Mouse (Mus musculus): ENCODE results near the gene Fndc3a. TPM values are rescaled to one million over a fixed set of nuclear protein-coding genes. Genes with fewer than 3 reads are reported as not detected.

Gene Fndc3a
- polyA plus RNA-seq, 1 experiment from 2014 or later: 38.0 TPM

DNA sequence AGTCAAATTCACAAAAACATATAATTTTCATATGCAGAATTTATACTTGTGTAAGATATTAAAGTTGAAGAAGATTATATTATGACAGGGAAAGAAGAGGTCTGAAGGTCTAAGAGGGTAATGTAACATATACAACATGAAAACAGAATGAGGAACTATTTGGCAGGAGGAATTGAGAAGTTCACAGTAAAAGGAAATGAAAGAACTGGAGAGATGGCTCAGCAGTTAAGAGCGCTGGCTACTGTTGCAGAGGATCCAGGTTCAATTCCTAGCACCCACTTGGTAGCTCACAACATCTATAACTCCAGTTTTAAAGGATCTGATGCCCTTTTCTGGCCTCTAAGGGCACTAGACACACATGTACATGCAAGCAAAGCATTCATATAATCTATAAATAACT lies 65.2 kb downstream of the Fndc3a start:
- no peak overlapping the region for H3K4me3 ChIP-seq
- DNase-seq (ENCODE audit: low spot score): no peak
- no peaks in the 10 kb centered on the region for H3K27me3 ChIP-seq (ENCODE audit: low read depth, poor library complexity, severe bottlenecking)
- no peak overlapping the region for H3K27ac ChIP-seq (replicated peaks)
- no peaks in the 10 kb centered on the region for H3K9me3 ChIP-seq (replicated peaks)
- H3K36me3 ChIP-seq: peaks cover 6% of the 10 kb centered on the region; the same call in 1 of the 2 replicates
- no peaks in the 10 kb centered on the region for H3K4me1 ChIP-seq
- WGBS: 93% methylated on average over 1 of the region's 1 CpGs

GRCm38 (mm10) chr14:72638507-72638906 lies 71.3 kb downstream of the Fndc3a start:
- DNase-seq (ENCODE audit: low spot score): no peak
- Histone ChIP-seq H3K27ac (replicated peaks) (no peak overlapping the region), H3K4me1 (no peaks in the 10 kb centered on the region), H3K9me3 (replicated peaks) (no peaks in the 10 kb centered on the region), H3K27me3 (ENCODE audit: low read depth, poor library complexity, severe bottlenecking) (no peaks in the 10 kb centered on the region), H3K4me3 (no peak overlapping the region), H3K36me3 (peaks cover 6% of the 10 kb centered on the region; the same call in 1 of the 2 replicates)
- WGBS: 93% methylated on average over 6 of the region's 6 CpGs

DNA sequence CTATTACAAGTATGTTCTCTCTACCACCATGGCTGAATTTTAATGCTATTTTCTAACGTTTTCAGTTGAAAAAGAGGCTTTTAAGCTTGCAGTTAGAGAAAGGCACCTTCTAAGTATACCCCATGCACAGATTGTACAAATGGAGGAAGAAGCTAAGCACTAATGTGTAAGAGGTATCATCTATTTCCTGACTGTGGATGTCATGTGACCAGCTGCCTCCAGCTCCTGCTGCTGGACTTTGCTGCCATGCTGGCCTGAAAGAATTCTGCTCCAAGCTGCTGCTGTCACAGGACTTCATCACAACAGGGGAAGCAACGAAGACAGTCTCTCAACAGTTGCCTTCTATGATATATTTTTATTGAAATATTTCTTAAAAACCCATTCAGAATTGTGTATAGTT lies 76.2 kb downstream of the Fndc3a start:
- no peak overlapping the region for H3K4me3 ChIP-seq
- WGBS: 86% methylated on average over 2 of the region's 2 CpGs
- H3K9me3 ChIP-seq (replicated peaks): no peaks in the 10 kb centered on the region
- H3K36me3 ChIP-seq: no peaks in the 10 kb centered on the region
- H3K27ac ChIP-seq (replicated peaks): no peak overlapping the region
- no peaks in the 10 kb centered on the region for H3K4me1 ChIP-seq
- DNase-seq (ENCODE audit: low spot score): no peak
- no peaks in the 10 kb centered on the region for H3K27me3 ChIP-seq (ENCODE audit: low read depth, poor library complexity, severe bottlenecking)

- no peaks in the 10 kb centered on the region for H3K36me3 ChIP-seq
- no peaks in the 10 kb centered on the region for H3K9me3 ChIP-seq (replicated peaks)
- H3K27me3 ChIP-seq (ENCODE audit: low read depth, poor library complexity, severe bottlenecking): no peaks in the 10 kb centered on the region
- no peak overlapping the region for H3K27ac ChIP-seq (replicated peaks)
- no peak overlapping the region for H3K4me3 ChIP-seq
- no peaks in the 10 kb centered on the region for H3K4me1 ChIP-seq
- DNase-seq (ENCODE audit: low spot score): no peak
Observed at GRCm38 (mm10) chr14:72625411-72625810, 84.4 kb downstream of the Fndc3a start.

- no peak for DNase-seq (ENCODE audit: low spot score)
- H3K36me3 ChIP-seq: no peaks in the 10 kb centered on the region
- H3K9me3 ChIP-seq (replicated peaks): no peaks in the 10 kb centered on the region
- H3K27me3 ChIP-seq (ENCODE audit: low read depth, poor library complexity, severe bottlenecking): no peaks in the 10 kb centered on the region
- no peak overlapping the region for H3K4me3 ChIP-seq
- H3K27ac ChIP-seq (replicated peaks): no peak overlapping the region
- 87% methylated on average over 3 of the region's 3 CpGs for WGBS
- H3K4me1 ChIP-seq: peaks cover 18% of the 10 kb centered on the region
Observed at GRCm38 (mm10) chr14:72604077-72604476, 105.7 kb downstream of the Fndc3a start.

- 5% methylated on average over 8 of the region's 8 CpGs for WGBS
- peaks cover 18% of the 10 kb centered on the region for H3K4me1 ChIP-seq
- peak overlapping the region; percentile 63 for H3K4me3 ChIP-seq
- no peaks in the 10 kb centered on the region for H3K27me3 ChIP-seq (ENCODE audit: low read depth, poor library complexity, severe bottlenecking)
- H3K27ac ChIP-seq (replicated peaks): peak overlapping the region; percentile 89
- H3K9me3 ChIP-seq (replicated peaks): no peaks in the 10 kb centered on the region
- no peak for DNase-seq (ENCODE audit: low spot score)
- H3K36me3 ChIP-seq: peaks cover 3% of the 10 kb centered on the region
Observed at GRCm38 (mm10) chr14:72603194-72603521, 106.6 kb downstream of the Fndc3a start.

DNA sequence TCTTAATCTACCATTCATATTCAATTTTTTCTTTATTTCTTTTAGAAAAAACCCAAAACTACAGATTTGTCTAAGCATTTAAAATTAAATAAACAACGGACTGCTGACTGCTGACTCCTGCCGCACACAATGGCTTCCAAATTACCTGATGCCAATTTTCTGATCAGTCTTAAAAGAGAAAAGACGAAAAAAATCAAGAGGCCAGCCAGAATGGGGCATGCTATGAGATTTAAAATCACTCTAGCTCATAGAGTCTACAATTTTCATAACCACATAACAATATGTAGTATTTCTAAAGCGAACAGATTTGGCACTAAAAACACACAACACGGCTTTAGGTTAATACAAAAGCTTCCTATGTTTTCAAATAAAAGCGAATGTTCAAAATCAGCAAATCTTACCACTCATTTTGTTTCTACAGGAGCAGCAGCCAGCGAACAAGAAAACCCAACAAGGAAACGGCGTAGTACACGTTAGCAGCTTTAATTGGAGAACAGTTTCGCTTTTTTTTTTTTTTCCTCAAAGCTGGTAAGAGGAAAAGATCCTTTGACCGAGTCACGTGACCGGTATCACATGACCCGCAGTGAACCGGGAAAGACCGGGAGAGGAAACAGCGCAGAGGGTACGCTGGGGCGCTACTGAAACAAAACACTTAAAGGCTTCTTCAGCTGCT lies 107.1 kb downstream of the Fndc3a start:
- WGBS: 4% methylated on average over 20 of the region's 20 CpGs
- Histone ChIP-seq H3K27ac (replicated peaks) (peak overlapping the region; percentile 89), H3K4me1 (peaks cover 18% of the 10 kb centered on the region), H3K4me3 (peak overlapping the region; percentile 63), H3K36me3 (peaks cover 8% of the 10 kb centered on the region), H3K9me3 (replicated peaks) (no peaks in the 10 kb centered on the region), H3K27me3 (ENCODE audit: low read depth, poor library complexity, severe bottlenecking) (no peaks in the 10 kb centered on the region)
- DNase-seq (ENCODE audit: low spot score): peak; percentile 90

- H3K4me3 ChIP-seq: peak overlapping the region; percentile 63
- 79% methylated on average over 5 of the region's 5 CpGs for WGBS
- H3K9me3 ChIP-seq (replicated peaks): no peaks in the 10 kb centered on the region
- peaks cover 14% of the 10 kb centered on the region for H3K36me3 ChIP-seq
- no peaks in the 10 kb centered on the region for H3K27me3 ChIP-seq (ENCODE audit: low read depth, poor library complexity, severe bottlenecking)
- no peak for DNase-seq (ENCODE audit: low spot score)
- H3K27ac ChIP-seq (replicated peaks): peak overlapping the region; percentile 89
- H3K4me1 ChIP-seq: peaks cover 18% of the 10 kb centered on the region
Observed at GRCm38 (mm10) chr14:72601381-72602305, 108.2 kb downstream of the Fndc3a start.

GRCm38 (mm10) chr14:72600375-72600774 lies 109.4 kb downstream of the Fndc3a start:
- 88% methylated on average over 6 of the region's 6 CpGs for WGBS
- Histone ChIP-seq H3K9me3 (replicated peaks) (no peaks in the 10 kb centered on the region), H3K4me1 (peaks cover 18% of the 10 kb centered on the region), H3K27me3 (ENCODE audit: low read depth, poor library complexity, severe bottlenecking) (no peaks in the 10 kb centered on the region), H3K4me3 (no peak overlapping the region), H3K27ac (replicated peaks) (no peak overlapping the region), H3K36me3 (peaks cover 17% of the 10 kb centered on the region)
- DNase-seq (ENCODE audit: low spot score): no peak

DNA sequence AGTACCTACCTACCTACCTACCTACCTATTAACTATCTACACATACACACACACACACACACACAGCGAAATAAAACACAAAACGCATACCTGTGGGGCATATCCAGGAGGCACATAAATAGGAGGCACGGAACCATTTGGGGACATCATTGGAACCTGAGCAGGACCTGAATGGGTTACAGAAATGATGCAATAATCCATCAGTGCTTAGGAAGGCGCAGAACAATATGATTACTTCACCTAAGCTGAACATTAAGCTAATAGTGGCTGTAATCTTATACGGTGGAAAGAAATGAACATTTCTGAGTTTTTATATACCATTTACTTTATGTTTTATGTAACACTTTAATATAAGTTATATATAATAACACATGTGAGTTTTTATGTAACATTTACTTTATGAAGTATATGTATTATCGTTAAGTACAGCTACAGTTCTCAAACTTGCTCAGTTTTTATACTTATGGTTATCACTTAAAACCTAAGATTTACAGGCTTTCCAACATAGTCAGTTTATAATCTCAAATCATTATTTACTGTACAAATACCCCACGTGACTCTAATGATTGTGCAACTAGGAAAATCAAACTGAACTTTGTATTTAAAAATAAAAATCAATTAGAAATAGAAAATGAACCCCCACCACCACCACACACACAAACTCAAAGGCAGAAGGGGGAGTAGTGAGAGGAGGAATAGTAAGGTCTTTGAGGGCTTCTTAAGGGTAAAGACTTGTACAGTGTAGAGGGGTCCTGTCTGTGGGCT lies 110.6 kb downstream of the Fndc3a start:
- H3K4me3 ChIP-seq: no peak overlapping the region
- no peaks in the 10 kb centered on the region for H3K27me3 ChIP-seq (ENCODE audit: low read depth, poor library complexity, severe bottlenecking)
- WGBS: 91% methylated on average over 7 of the region's 7 CpGs
- no peak overlapping the region for H3K27ac ChIP-seq (replicated peaks)
- H3K36me3 ChIP-seq: peaks cover 17% of the 10 kb centered on the region
- peaks cover 18% of the 10 kb centered on the region for H3K4me1 ChIP-seq
- H3K9me3 ChIP-seq (replicated peaks): no peaks in the 10 kb centered on the region
- DNase-seq (ENCODE audit: low spot score): no peak

DNA sequence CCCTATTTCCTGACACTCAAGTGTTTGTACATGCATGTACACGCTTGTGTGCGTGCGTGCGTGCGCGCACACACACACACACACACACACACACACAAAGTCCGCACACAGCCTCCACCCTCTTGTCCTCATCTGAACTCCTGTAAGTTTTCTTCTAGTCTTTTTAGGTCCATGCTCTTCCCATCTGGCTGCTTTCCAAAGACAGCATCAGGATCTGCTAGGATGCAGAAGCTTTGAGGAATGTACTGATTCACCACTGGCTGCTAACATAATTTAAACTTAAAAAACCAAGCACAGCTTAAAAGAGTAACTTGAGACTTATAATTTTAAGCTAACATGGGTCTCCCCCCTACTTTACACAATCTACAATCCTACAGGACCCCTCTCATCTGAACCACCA lies 115.6 kb downstream of the Fndc3a start:
- Histone ChIP-seq H3K36me3 (peaks cover 43% of the 10 kb centered on the region), H3K9me3 (replicated peaks) (no peaks in the 10 kb centered on the region), H3K4me3 (no peak overlapping the region), H3K27ac (replicated peaks) (no peak overlapping the region), H3K27me3 (ENCODE audit: low read depth, poor library complexity, severe bottlenecking) (no peaks in the 10 kb centered on the region), H3K4me1 (no peaks in the 10 kb centered on the region)
- no peak for DNase-seq (ENCODE audit: low spot score)
- WGBS: 96% methylated on average over 7 of the region's 7 CpGs

GRCm38 (mm10) chr14:72589415-72589814 lies 120.4 kb downstream of the Fndc3a start:
- WGBS: 93% methylated on average over 4 of the region's 4 CpGs
- Histone ChIP-seq H3K4me3 (no peak overlapping the region), H3K27me3 (ENCODE audit: low read depth, poor library complexity, severe bottlenecking) (no peaks in the 10 kb centered on the region), H3K36me3 (peaks cover 59% of the 10 kb centered on the region), H3K27ac (replicated peaks) (no peak overlapping the region), H3K4me1 (no peaks in the 10 kb centered on the region), H3K9me3 (replicated peaks) (no peaks in the 10 kb centered on the region)
- DNase-seq (ENCODE audit: low spot score): no peak
